Mouse (Mus musculus): ENCODE results near the gene Scnn1a. TPM values are rescaled to one million over a fixed set of nuclear protein-coding genes. Genes with fewer than 3 reads are reported as not detected.

The Scnn1a gene
- polyA plus RNA-seq, 1 experiment from 2014 or later: 0.44 TPM

DNA sequence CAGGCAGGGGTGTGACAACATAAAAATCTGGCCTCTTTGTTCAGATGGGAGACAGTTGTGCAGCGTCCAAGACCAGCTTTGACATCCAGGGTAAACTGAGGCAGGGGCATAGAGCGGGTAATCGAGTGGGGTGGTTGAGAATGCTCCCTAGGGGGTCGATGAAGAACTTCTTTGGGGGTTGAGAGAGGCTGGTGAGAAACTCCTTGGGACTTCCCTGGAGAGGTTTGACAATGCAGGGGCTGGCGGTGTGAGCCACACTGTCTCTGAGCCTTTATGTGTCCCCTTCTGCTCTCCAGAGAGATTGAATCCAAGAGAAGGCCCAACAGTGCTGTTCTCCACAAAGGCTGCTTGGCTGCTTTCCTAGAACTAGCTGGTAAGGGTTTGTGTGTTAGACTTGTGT lies 69.4 kb downstream of the Scnn1a start:
- no peak overlapping the region for H3K4me3 ChIP-seq (replicated peaks)
- H3K4me2 ChIP-seq: no peak overlapping the region
- H3K9me3 ChIP-seq (replicated peaks): no peaks in the 10 kb centered on the region
- no peak overlapping the region for H3K27ac ChIP-seq (replicated peaks)
- no peaks in the 10 kb centered on the region for H3K36me3 ChIP-seq
- no peak overlapping the region for H3K9ac ChIP-seq (replicated peaks)
- H3K4me1 ChIP-seq: no peaks in the 10 kb centered on the region
- ATAC-seq (ENCODE audit: low FRiP score): no peak
- 92% methylated on average over 5 of the region's 5 CpGs for WGBS
- H3K27me3 ChIP-seq (replicated peaks): no peaks in the 10 kb centered on the region

Other genes starting within 250 kb of the Scnn1a start
- 87.5 and 93.9 TPM in 2 replicates for gene Chd4, start 224.7 kb upstream of the Scnn1a start, polyA plus RNA-seq (2015; fragmentation: Nextera tagmentation; extraction: Ambion mirVana)
- gene Nop2, start 188.8 kb upstream of the Scnn1a start, polyA plus RNA-seq (2015; fragmentation: Nextera tagmentation; extraction: Ambion mirVana): 47.8 and 58.0 TPM in 2 replicates
- gene Iffo1, start 175.4 kb upstream of the Scnn1a start, polyA plus RNA-seq (2015; fragmentation: Nextera tagmentation; extraction: Ambion mirVana): 20.1 and 24.6 TPM in 2 replicates
- gene Gapdh, start 154.2 kb upstream of the Scnn1a start, polyA plus RNA-seq (2015; fragmentation: Nextera tagmentation; extraction: Ambion mirVana): 1,563 and 1,690 TPM in 2 replicates
- 38.2 and 56.6 TPM in 2 replicates for gene Ncapd2, start 129.0 kb upstream of the Scnn1a start, polyA plus RNA-seq (2015; fragmentation: Nextera tagmentation; extraction: Ambion mirVana)
- gene Mrpl51, start 128.9 kb upstream of the Scnn1a start, polyA plus RNA-seq (2015; fragmentation: Nextera tagmentation; extraction: Ambion mirVana): 156 and 167 TPM in 2 replicates
- 53.8 and 57.4 TPM in 2 replicates for gene Vamp1, start 105.1 kb upstream of the Scnn1a start, polyA plus RNA-seq (2015; fragmentation: Nextera tagmentation; extraction: Ambion mirVana)
- gene Tapbpl, start 88.8 kb upstream of the Scnn1a start, polyA plus RNA-seq (2015; fragmentation: Nextera tagmentation; extraction: Ambion mirVana): 7.1 and 11.9 TPM in 2 replicates
- gene Cd27, start 83.6 kb upstream of the Scnn1a start, polyA plus RNA-seq (2015; fragmentation: Nextera tagmentation; extraction: Ambion mirVana): 2.0 and 12.9 TPM in 2 replicates
- gene Tuba3a, start 34.6 kb upstream of the Scnn1a start, polyA plus RNA-seq (2015; fragmentation: Nextera tagmentation; extraction: Ambion mirVana): not detected in 2 replicates
- 19.5 and 28.1 TPM in 2 replicates for gene Ltbr, start 6.8 kb upstream of the Scnn1a start, polyA plus RNA-seq (2015; fragmentation: Nextera tagmentation; extraction: Ambion mirVana)
- gene Tnfrsf1a, start 28.7 kb downstream of the Scnn1a start, polyA plus RNA-seq (2015; fragmentation: Nextera tagmentation; extraction: Ambion mirVana): 13.6 and 28.4 TPM in 2 replicates
- 0.23 and 0.70 TPM in 2 replicates for gene Plekhg6, start 60.1 kb downstream of the Scnn1a start, polyA plus RNA-seq (2015; fragmentation: Nextera tagmentation; extraction: Ambion mirVana)
- 112 and 130 TPM in 2 replicates for gene Cd9, start 174.1 kb downstream of the Scnn1a start, polyA plus RNA-seq (2015; fragmentation: Nextera tagmentation; extraction: Ambion mirVana)
- gene Vwf, start 226.1 kb downstream of the Scnn1a start, polyA plus RNA-seq (2015; fragmentation: Nextera tagmentation; extraction: Ambion mirVana): 7.8 and 14.9 TPM in 2 replicates

Data from neural tube, embryonic 15.5 days (tissue).